Mouse (Mus musculus) liver, embryonic 11.5 days (tissue): ENCODE data around the gene Leng8. TPM values are rescaled to one million over a fixed set of nuclear protein-coding genes. Genes with fewer than 3 reads are reported as not detected.

ENCODE experiments used
- ATAC-seq: fragments of 200-750 bp; cut with Nextera tagmentation; replicated peaks from 2 replicates; pipeline ENCODE4 v1.8.0; 2017; ENCODE audit warnings: moderate number of reproducible peaks, mild to moderate bottlenecking, moderate TSS enrichment, moderate library complexity; ENCODE audit not compliant: low FRiP score
- DNase-seq: peaks from one replicate; pipeline ENCODE4 v3.0.0-alpha.2; 2017; ENCODE audit warnings: low spot score
- H3K27ac ChIP-seq: fragments of 300-500 bp; sonication (generic); 2 replicates; pipeline ENCODE4 v1.5.1; 2014; ENCODE audit warnings: mild to moderate bottlenecking, low read depth, low read length, control low read depth
- H3K27me3 ChIP-seq: fragments of 300-500 bp; sonication (generic); replicated peaks from 2 replicates; pipeline ENCODE4 v1.6.1; 2014; ENCODE audit warnings: low read length, mixed read lengths; ENCODE audit not compliant: control insufficient read depth, insufficient read depth
- H3K36me3 ChIP-seq: fragments of 300-500 bp; sonication (generic); 2 replicates; pipeline ENCODE4 v1.6.1; 2014; ENCODE audit warnings: mild to moderate bottlenecking, low read length, moderate library complexity, mixed read lengths; ENCODE audit not compliant: control insufficient read depth, insufficient read depth
- H3K4me1 ChIP-seq: fragments of 300-500 bp; sonication (generic); replicated peaks from 2 replicates; pipeline ENCODE4 v1.6.1; 2014; ENCODE audit warnings: low read length, mixed read lengths; ENCODE audit not compliant: control insufficient read depth, insufficient read depth
- H3K4me2 ChIP-seq: fragments of 300-500 bp; sonication (generic); 2 replicates; pipeline ENCODE4 v1.6.1; 2014; ENCODE audit warnings: mild to moderate bottlenecking, control low read depth, moderate library complexity
- H3K4me3 ChIP-seq: fragments of 300-500 bp; sonication (generic); 2 replicates; pipeline ENCODE4 v1.5.1; 2014; ENCODE audit warnings: low read depth, low read length, control low read depth
- H3K9ac ChIP-seq: fragments of 300-500 bp; sonication (generic); 2 replicates; pipeline ENCODE4 v1.6.1; 2014; ENCODE audit warnings: low read depth, low read length, control low read depth
- H3K9me3 ChIP-seq: fragments of 300-500 bp; sonication (generic); 2 replicates; pipeline ENCODE4 v1.6.1; 2016; ENCODE audit warnings: low read length, inconsistent platforms, mixed read lengths; ENCODE audit not compliant: control insufficient read depth
- WGBS: fragments of 180-500 bp; shearing (Covaris S2); extraction: QIAGEN DNeasy Blood & Tissue Kit; methylation state at CpG from one replicate; pipeline ENCODE4 v1.1.7; 2014; 5-methylcytosine and 5-hydroxymethylcytosine counted together
- polyA plus RNA-seq: library from polyadenylated mRNA; unstranded; fragments of >200 nt; fragmentation: Nextera tagmentation; extraction: Ambion mirVana; gene quantifications from 2 replicates; pipeline ENCODE4 v1.2.1, GENCODE M21; 2014

Leng8 gene
- polyA plus RNA-seq, 1 experiment from 2014 or later: 48.1 TPM

DNA sequence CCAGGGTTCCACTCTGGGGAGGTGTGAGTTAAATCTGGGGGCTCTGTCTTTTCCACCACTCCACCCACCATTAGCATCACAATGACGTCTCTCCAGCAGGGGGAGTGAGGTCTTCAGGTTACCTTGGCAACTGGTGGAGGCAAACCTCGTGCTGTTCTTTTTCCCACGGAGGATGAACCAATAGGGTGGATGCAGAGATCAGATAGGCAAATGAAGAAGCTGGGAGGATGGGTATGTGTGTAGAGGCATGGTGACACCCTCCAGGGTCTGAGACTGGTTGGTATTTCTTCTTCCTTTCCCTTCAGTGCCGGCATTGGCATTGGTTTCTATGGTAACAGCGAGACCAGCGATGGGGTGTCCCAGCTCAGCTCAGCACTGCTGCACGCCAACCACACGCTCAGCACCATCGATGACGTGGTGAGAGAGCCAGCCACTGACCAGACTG lies 12.5 kb upstream of the Leng8 start:
- H3K4me3 ChIP-seq: no peak overlapping the region
- no peak overlapping the region for H3K27ac ChIP-seq
- H3K4me1 ChIP-seq: 0 out of 2 replicates have a peak, but pooled peaks cover 3% of the 10 kb centered on the region
- peaks cover 23% of the 10 kb centered on the region for H3K27me3 ChIP-seq
- 4% methylated on average over 10 of the region's 10 CpGs for WGBS
- H3K36me3 ChIP-seq: no peaks in the 10 kb centered on the region
- H3K4me2 ChIP-seq: peak overlapping the region; percentile 29
- ATAC-seq: peak; percentile 46
- no peak overlapping the region for H3K9ac ChIP-seq
- no peak for DNase-seq
- no peaks in the 10 kb centered on the region for H3K9me3 ChIP-seq

DNA sequence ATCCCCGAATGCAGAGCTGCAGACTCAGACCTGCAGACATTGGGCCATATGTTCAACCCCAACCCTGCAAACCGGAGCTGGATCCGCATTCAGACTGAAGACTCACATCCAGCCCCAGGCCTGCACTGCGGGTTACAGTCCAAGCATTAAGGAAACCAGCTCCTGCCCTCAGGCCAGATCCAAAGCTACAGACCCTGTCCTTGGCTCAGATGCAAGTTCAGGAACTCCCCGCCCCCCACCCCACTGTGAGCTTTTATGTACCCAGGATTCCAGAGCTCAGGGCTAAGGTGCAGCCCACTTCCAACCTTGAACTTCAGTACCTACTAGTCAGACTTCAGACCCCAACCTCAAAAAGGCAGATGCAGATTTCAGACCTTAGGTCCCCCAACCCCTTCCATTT lies 12.0 kb upstream of the Leng8 start:
- Histone ChIP-seq H3K9ac (no peak overlapping the region), H3K4me2 (no peak overlapping the region; the same call in 1 of the 2 replicates), H3K27ac (no peak overlapping the region), H3K9me3 (no peaks in the 10 kb centered on the region), H3K4me1 (0 out of 2 replicates have a peak, but pooled peaks cover 3% of the 10 kb centered on the region), H3K36me3 (no peaks in the 10 kb centered on the region), H3K4me3 (no peak overlapping the region), H3K27me3 (peaks cover 18% of the 10 kb centered on the region)
- WGBS: 30% methylated on average over 5 of the region's 5 CpGs
- ATAC-seq (no peak), DNase-seq (no peak)

DNA sequence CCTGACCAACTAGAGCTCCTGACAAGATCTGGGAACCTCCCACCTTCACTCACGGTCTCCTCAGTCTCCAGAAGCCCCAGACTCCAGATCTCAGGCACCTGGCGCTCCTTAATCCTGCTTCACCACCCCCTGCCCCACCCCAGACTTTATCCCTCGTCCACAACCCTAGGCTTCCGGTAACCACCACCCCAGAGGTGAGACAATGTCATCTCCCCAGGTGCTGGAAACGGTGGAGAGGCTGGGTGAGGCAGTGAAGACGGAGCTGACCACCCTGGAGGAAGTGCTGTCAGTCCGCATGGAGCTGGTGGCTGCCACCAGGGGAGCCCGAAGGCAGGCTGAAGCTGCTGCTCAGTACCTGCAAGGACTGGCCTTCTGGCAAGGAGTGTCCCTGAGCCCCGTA lies 11.5 kb upstream of the Leng8 start:
- no peaks in the 10 kb centered on the region for H3K36me3 ChIP-seq
- no peak overlapping the region for H3K4me2 ChIP-seq
- WGBS: 20% methylated on average over 9 of the region's 9 CpGs
- DNase-seq (no peak), ATAC-seq (no peak)
- no peak overlapping the region for H3K9ac ChIP-seq
- no peak overlapping the region for H3K27ac ChIP-seq
- no peak overlapping the region for H3K4me3 ChIP-seq
- H3K9me3 ChIP-seq: no peaks in the 10 kb centered on the region
- H3K4me1 ChIP-seq: 0 out of 2 replicates have a peak, but pooled peaks cover 3% of the 10 kb centered on the region
- peaks cover 13% of the 10 kb centered on the region for H3K27me3 ChIP-seq

DNA sequence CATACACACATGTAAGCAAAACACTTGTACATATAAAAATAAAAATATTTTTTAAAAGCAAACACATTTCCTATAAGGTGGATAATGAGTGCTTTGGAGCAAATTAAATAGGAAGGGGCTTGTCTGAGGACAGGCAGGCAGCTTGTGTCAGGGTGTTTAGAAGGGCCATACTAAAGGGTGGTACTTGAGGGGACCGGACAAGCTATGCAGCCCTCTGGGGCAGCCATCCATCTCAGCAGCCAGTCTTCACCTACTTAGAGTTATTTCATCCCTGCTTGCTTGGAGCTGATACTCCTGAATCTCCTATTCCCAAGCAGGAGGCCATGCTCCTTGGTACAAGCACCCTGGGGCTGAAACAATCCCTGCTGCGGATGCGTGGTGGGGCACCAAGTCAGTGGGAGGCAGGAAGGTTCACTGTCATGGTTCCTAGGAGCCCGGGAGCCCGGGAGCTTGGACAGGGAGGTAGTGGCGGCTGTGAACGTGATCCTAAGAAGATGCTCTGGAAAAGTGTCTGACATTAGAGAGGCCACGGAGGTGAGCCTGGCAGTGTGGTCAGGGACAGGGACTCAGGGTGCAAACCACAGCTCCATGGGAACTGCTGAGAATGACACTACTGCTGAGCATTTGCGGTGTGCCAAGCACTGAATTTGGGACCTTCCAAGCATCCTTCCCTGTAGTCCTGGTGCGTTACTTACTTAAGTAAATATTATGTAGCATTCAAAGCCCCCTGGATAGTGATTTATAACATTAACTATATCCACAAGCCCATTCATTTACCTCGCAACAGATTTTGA lies 9.7 kb upstream of the Leng8 start:
- Histone ChIP-seq H3K9ac (no peak overlapping the region), H3K4me2 (no peak overlapping the region), H3K27me3 (no peaks in the 10 kb centered on the region; the same call in 1 of the 2 replicates), H3K4me1 (0 out of 2 replicates have a peak, but pooled peaks cover 3% of the 10 kb centered on the region), H3K36me3 (no peaks in the 10 kb centered on the region), H3K4me3 (no peak overlapping the region), H3K27ac (no peak overlapping the region), H3K9me3 (no peaks in the 10 kb centered on the region)
- WGBS: 78% methylated on average over 11 of the region's 11 CpGs
- DNase-seq (no peak), ATAC-seq (no peak)

DNA sequence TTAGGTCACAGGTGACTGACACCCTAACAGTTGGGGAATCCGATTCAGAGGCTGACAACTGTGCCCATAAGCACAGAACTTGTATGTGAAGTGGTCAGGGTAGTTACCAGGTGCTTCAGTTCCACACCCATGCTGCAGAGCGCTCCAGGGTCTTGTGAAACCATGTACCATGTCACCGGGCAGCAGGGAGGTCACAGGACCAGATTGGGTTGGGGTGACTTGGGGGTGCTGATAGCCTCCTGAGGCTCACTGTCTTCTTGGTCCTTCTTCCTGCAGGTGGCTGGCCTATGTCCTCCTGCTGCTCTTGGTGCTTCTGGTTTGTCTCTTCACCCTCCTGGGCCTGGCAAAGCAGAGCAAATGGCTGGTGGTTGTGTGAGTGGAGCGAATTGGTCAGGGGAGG lies 8.9 kb upstream of the Leng8 start:
- no peak overlapping the region for H3K4me2 ChIP-seq
- WGBS: 73% methylated on average over 4 of the region's 4 CpGs
- 0 out of 2 replicates have a peak, but pooled peaks cover 3% of the 10 kb centered on the region for H3K4me1 ChIP-seq
- no peaks in the 10 kb centered on the region for H3K27me3 ChIP-seq
- no peak for ATAC-seq
- H3K36me3 ChIP-seq: no peaks in the 10 kb centered on the region
- H3K9me3 ChIP-seq: no peaks in the 10 kb centered on the region
- H3K9ac ChIP-seq: no peak overlapping the region
- no peak for DNase-seq
- H3K4me3 ChIP-seq: no peak overlapping the region
- H3K27ac ChIP-seq: no peak overlapping the region

DNA sequence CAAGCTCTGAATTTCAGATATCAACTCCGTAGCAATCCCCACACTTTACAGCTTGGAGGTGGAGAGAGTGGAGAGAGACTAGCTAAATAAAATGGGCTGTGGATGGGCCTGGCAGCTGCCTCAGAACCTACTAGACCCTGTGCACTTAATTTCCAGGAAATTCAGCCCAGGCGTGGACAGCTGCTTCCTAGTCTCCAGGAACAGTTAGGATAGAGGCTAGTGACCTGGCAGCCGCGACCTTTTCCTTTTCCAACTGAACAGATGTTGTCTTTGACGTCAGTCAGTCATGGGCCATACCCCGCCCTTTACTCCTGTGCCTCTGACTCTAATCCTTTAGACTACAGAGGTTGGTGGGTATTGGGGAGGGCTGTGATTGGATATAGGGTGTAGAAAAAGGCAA lies 8.0 kb upstream of the Leng8 start:
- WGBS: 60% methylated on average over 6 of the region's 6 CpGs
- Histone ChIP-seq H3K4me3 (no peak overlapping the region), H3K27ac (no peak overlapping the region), H3K4me2 (no peak overlapping the region), H3K4me1 (0 out of 2 replicates have a peak, but pooled peaks cover 3% of the 10 kb centered on the region), H3K9ac (no peak overlapping the region), H3K27me3 (no peaks in the 10 kb centered on the region), H3K9me3 (no peaks in the 10 kb centered on the region), H3K36me3 (no peaks in the 10 kb centered on the region)
- no peak for ATAC-seq
- DNase-seq: no peak

DNA sequence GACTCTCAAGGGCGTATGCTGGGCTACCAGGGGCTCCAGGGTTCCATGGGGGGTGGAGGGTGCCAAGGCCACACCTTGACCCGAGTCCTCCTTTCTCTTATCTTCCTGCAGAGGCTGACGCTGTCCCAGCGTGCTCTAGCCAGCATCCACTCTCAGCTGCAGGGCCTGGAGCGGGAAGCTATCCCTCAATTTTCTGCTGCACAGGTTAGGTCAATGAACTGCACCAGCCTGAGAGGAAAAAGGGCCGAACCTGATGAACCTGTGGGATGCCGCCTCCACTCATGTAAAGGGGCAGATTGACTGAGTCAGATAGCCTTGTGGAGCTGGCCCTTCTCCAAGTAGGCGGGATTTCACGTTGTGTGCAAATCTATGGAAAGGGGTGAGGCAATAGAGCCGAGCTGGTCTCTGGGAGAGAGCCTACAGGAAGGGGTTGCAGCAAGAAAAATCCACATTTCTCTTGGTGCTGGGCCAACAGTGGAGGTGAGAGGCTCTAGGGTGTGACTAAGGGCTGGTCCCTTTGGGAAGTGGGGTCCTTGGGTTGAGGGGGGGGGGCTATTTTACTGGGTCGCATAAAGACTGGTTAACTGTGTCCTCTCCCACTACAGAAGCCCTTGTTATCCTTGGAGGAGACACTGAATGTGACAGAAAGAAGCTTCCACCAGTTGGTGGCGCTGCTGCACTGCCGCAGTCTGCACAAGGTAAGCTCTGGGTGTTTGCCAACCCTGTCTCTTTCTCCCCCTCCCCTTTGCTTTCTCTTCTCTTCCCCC lies 6.0 kb upstream of the Leng8 start:
- ATAC-seq (peak; percentile 77), DNase-seq (peak; percentile 70)
- Histone ChIP-seq H3K27ac (no peak overlapping the region), H3K36me3 (no peaks in the 10 kb centered on the region), H3K4me2 (no peak overlapping the region), H3K4me3 (no peak overlapping the region), H3K27me3 (no peaks in the 10 kb centered on the region), H3K4me1 (no peaks in the 10 kb centered on the region; the same call in 1 of the 2 replicates), H3K9ac (no peak overlapping the region), H3K9me3 (no peaks in the 10 kb centered on the region)
- 45% methylated on average over 13 of the region's 13 CpGs for WGBS

DNA sequence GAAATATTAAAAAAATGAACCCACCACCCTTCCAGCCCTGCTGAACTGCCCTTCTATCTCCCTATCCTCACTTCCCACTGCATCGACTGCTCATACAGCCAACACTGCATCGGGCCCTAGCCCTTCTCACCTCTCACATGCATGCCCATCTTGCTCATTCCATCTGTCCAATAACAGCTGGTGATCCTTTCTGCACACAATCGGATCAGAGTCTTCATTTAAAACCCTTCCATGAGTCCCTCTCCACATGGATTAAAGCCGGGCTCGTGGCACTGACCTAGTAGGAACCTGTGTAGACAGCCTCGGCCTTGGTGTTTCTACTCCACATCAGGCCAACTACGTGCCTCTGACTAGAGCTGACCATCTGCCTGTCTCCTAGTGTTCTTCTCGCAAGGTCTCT lies 4.9 kb upstream of the Leng8 start:
- no peak overlapping the region for H3K9ac ChIP-seq
- 86% methylated on average over 8 of the region's 8 CpGs for WGBS
- ATAC-seq: no peak

More for the DNA sequence above, 4.9 kb upstream of the Leng8 start:
- no peak for DNase-seq
- no peaks in the 10 kb centered on the region for H3K27me3 ChIP-seq
- no peak overlapping the region for H3K4me2 ChIP-seq
- no peak overlapping the region for H3K4me3 ChIP-seq
- H3K9me3 ChIP-seq: no peaks in the 10 kb centered on the region
- no peaks in the 10 kb centered on the region for H3K36me3 ChIP-seq
- no peaks in the 10 kb centered on the region; the same call in 1 of the 2 replicates for H3K4me1 ChIP-seq
- H3K27ac ChIP-seq: no peak overlapping the region
